Mouse (Mus musculus) kidney, adult 9 months (tissue): ENCODE results near the gene Rapsn.

ENCODE experiments used
- DNase-seq: peaks from one replicate; pipeline ENCODE4 v3.0.0; 2022

Gene Rapsn

DNA sequence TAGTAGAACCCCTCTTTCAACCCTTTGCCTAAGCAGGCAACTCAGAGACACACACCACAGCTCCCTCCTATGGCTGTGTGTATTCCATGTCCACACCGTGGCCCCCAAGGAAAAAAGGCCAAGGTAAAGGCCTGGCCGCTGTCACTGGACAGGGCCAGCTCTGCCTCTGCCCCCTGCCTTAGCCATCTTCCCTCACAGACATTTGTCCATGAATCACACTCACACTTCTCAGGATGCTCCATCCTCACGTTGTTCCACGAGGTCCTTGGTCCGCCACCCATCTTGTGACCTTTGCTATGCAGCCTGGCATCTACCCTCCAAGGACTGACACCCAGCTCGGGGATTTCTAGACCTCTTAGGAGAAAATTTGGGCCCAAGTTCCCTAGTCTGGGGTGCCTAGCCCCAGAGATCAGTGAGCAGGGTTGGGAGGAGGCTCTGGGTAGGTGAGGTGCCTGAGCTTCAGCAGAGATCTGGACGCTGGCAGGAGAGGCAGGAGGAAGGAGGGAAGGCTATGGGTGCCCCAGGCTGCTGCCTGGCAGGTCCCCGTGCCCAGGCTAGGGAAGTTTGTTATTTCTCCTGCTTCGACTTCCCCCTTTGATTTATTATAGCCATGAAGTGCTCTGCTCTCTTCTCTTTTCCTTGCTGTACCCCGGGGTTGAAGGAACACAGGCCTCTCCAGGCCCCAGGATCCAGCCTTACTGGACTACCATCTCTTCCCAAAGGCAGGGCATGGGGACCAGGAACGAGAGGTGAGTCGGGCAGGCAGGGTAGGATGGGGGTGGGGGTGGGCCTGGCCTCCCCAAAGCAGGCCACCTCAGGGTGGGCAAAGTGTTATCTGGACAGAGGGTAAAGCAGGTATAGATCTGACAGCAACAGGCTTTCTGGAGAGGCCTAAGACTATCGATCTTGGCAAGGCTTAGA lies 46.6 kb downstream of the Rapsn start, which contains the start of gene Spi1:
Spi1 (plus strand) TSS at position 616 of the 921 bp plus-strand sequence.
- no peak for DNase-seq

DNA sequence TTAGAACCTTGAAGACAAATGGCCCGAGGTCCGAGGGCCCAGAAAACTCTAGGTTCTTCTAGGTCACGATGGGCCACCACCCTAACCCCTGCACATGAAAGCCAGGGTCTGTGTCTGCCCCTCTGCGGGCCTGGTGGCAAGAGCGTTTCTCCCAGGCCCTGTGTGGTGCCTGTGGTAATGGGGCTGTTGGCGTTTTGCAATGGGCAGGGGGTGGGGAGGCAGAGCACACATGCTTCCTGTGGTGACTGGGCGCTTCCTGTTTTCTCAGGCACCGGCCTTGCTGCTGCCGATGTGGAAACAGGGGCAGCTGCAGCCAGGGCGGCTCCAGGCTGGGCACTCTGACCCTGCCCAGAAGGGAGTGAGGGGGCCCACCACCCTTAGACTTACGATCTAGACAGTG lies 47.4 kb downstream of the Rapsn start:
- no peak for DNase-seq

DNA sequence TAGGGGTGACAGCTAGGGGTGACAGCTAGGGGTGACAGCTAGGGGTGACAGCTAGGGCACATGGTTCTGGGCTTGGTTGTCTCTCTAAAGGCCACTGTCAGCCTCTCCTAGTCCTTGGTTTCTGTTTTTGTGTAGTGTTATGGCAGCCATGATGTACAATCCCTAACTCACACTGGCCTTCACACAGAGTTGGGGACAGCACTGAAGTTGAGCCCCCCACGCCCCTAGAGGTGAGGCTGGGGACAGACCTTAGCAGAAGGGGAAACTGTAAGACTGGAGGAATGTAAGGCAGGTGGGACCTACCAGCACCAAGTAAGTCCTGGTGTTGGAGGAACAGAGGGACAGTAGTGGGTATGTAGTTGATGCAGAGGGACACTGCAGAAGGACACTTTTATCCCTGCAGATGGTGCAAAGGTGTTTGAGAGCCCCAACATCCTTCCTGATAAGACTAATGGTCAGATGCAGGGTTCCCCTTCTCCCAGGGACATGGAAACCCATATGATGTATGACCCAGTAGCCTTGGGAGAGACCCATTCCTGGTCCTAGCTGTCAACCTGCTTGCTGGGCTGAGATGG lies 48.0 kb downstream of the Rapsn start:
- DNase-seq = no peak

DNA sequence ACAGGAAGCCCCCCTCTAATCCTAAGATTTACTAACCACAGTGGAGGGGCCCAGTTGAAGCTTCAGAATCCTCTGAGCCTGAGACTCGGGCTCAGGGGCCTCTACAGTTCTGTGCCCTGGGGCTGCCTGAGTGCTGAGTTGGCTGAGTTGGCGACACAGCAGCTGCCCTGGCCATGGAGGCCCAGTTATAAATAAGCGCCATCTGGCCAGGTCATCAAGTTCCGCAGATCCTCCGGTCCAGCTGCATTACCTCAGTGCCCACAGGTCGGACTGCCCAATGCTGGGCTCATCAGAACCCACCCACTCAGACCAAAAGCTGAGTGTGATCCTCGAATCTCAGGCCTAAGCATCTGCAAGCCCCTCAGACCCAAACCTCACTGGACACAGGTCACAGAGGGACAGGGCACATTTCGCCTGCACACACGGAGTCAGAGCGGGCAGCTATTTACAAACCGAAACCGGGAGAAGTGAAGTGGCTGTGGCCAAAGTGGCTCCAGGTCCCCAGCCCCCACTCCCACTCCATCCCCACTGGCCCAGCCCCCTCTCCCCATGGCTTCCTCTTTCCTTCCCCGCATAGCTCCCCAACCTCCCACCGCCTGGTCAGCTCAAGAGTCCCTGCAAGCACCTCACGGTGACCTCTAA lies 48.9 kb downstream of the Rapsn start:
- DNase-seq = no peak

DNA sequence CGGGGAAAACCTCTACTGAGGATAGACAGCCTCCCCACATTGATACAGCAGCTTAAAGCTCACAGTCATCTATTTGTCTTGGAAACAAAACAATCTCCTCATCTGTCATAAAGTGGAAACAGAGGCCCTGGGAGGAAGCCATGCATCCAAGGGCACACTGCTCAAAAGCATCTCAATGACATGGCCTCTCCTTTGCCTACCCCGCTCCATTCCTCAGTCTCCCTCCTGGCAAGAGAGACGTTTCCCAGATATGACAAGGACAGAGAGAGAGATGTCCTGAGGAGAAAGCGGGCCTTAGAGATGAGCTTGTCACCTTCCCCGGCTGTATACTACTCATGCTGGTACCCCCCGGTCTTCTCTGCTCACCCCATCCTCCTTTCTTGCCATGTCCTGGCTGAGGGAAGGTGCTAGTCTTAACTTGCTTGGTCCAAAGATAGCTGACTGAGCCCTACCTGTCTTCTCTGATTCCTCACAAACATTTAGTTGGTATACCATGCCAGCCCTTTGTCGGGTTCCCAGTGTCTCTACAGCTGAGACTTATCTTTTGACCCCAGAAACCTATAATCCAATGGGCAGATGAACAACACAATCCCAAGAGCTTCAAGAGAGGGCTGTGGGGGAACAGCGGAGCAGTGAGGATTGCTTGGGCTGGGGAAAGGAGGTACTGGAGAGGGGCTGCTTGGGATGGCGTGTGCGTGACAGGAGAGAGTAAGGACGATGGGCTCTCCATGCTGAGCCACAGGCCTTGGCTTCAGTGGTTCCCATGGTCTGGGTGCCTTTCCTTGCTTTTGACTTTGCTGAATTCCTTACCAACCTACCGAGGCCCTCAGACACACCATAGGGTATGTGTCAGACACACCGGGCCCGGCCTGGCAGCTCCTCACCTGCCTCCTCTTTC lies 50.3 kb downstream of the Rapsn start:
- DNase-seq = no peak

DNA sequence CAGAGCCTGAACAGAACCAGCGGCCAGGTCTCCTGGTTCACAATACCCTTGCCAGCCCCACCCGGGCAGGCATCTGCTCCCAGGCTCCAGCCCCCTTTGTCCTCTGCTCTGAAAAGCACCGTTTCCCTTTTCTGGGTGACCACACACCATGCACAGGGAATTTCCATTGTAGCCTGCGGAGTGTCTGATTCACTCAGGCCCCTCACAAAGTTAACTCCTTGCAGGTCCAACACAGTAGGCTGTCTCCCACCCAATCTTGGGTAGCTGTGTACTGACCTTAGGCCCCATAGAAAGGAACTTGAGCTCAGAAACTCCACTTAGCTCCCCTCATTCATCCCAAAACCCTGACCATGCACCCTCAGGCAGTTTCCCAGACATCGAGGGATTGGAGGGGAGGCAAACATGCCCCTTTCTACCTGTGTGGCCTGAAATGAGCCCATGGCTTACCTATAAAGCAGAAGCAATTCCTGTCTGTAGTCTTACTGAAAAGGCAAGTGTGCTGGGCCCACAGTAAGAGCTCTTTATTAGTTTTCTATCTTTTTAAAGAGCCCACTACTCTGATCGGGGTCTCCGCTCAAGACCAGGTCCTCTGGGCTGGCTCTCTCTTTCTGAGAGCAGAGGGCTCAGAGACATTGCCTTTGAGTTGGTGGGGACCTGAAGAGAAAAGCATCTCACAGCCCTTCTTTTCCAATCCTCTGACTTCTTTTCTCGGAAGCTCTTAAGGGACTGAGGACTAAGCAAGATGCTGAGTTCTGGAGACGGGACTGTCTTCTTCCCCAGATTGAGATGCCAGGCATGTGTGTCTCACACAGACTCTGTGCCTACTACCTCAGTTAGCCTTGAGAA lies 51.2 kb downstream of the Rapsn start:
- no peak for DNase-seq

DNA sequence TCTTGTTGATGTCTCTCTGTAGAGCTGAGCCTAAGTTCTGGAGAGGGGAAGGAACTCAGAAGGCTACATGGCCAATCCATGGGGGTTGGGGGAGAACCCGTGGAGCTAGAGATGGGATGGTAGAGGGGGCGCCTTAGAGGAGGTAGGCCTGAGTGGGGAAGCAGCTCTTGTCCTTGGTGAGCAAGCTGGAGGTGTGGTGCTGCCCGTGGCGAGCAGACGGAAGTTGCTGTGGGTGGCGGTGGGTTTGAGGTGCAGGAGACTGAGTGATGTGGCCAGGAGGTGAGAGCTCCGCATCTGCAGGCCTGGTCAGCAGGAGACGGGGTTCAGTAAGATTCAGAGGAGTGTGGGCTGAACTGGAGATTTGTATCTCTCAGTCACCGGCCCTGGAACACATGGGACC lies 52.0 kb downstream of the Rapsn start:
- no peak for DNase-seq

DNA sequence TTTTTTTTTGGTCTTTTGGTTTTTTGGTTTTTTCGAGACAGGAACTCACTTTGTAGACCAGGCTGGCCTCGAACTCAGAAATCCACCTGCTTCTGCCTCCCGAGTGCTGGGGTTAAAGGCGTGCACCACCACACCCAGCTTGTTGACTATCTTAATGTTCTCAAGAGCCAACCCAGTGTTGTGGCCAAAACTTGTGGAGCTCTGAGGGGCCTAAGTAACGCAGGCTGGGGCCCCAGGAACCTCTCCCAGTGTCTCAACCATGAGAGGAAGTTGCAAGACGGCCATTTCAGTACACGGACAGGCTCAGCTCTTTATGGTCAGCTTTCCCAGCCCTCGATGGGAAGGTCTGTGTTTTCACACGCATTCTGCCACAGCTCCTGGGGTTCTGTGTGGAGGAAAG lies 53.6 kb downstream of the Rapsn start:
- no peak for DNase-seq

DNA sequence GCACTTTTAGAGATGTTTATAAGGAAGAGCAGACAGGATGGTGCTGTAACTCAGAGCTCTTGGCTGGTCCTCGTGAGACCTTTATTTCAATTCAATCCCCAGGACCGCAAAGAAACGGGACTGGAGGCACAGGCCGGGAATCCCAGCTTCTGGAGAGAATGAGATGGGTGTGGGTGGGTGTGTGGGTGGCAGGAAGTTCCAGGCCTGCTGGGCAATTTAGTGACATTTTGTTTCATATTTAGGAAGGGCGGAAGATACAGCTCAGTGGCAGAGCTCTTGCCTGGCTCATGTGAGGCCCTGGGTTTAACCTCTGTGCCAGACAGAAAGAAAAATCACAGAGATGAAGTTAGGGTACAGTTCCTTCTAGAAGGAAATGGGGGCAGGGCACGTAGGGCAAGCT lies 54.8 kb downstream of the Rapsn start:
- no peak for DNase-seq

DNA sequence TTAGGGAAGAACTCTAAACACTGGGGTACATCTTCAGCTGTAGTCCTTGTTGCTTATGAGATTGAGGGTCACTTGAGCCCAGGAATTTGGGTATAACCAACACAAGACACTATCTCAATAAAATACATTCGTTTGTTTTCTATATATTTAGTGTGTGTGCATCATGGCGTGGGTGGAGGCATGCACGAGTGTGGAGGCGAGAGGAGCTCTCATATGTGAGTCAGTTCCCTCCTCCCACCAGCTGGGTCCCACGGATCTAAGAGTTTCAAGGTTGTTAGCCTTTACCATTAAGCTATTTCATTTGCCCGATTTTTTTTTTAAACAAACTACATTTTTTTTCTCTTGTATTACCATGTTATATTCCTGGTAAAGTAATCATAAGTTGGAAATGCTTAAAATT lies 55.4 kb downstream of the Rapsn start:
- DNase-seq = no peak
